Mouse (Mus musculus) bone marrow, adult 2 months (tissue): ENCODE data around the gene Ptrh2.

ENCODE experiments used
- CTCF ChIP-seq: fragments of 200-500 bp; IDR thresholded peaks from 2 replicates; pipeline ENCODE4 v1.5.1; 2011; ENCODE audit warnings: low read length, control low read depth; ENCODE audit not compliant: control insufficient read depth, insufficient read depth
- POLR2A ChIP-seq: fragments of 200-500 bp; IDR thresholded peaks from 2 replicates; pipeline ENCODE4 v1.6.1; 2011; ENCODE audit warnings: low read depth, mild to moderate bottlenecking, control low read depth, low read length, borderline replicate concordance; ENCODE audit not compliant: control insufficient read depth

- TF ChIP-seq CTCF (no peak), POLR2A (no peak)
Observed at GRCm38 (mm10) chr11:86664406-86664805, 19.4 kb upstream of the Ptrh2 start.
